Mouse (Mus musculus): ENCODE measurements around the gene Trp53rkb. TPM values are rescaled to one million over a fixed set of nuclear protein-coding genes. Genes with fewer than 3 reads are reported as not detected.

Gene Trp53rkb
- total and polyA plus RNA-seq, 3 experiments, result 7.0 to 9.1 (median 7.1) TPM

DNA sequence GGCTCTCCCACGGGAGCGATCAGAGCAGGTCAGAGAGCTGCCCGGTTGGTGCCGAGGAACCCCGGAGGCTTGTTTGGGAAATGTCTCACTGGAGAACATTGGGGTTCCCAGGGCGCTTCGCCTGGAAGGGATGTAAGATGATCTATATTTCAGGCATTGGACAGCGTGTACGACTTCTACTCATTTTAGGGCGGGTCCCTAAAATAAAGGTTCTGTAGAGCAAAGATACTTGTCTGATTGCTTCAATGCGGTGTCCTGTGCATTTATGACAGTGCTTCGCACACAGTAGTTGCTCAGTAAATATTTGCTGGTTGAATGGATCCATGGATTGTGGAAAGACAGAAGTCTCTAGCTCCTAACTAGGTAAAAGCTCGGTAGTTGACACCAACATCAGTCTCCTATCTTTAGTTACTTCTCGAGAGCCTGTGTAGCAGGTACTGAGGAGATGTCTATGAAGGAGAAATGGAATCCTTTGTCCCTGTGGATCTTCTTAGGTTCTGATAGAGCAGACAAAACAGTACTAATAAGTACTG is 13.9 kb downstream of the Trp53rkb start:
- no peak overlapping the region for H3K27ac ChIP-seq (ENCODE audit: insufficient read depth, low read depth)
- in situ Hi-C loops (cut with MboI; ENCODE audit: low pct_ligation_motif_present, low pct_unique_long_range_greater_than_20kb, low sequenced_read_pairs), result no loop called here
- no peak for DNase-seq (ENCODE audit: extremely low read depth)

DNA sequence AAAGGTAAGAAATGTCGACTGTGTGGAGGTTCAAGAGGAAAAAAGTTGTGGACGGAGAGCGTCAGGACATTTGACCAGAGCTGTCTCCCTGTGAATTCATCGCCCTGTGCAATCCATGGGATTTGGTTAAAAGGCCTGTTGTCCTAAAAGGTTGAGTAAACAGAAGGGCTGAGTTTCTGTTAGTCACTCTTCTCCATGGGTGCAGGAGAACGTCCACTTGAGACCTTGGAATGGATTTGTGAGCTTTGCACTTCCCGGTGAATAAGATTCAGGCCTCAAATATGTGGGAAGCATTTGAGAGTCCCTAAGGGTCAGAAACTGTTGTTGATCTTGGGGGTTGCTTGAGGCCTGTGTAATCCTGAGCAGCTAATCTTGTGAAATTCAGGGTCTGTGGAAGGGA is 14.5 kb downstream of the Trp53rkb start:
- peak overlapping the region; percentile 76 for H3K4me2 ChIP-seq (ENCODE audit: insufficient read depth, low read depth, poor library complexity, severe bottlenecking)
- dilution Hi-C loops (cut with MboI; ENCODE audit: extremely low pct_ligation_motif_present, extremely low pct_unique_long_range_greater_than_20kb, low sequenced_read_pairs) (no loop called here), in situ Hi-C loops (cut with MboI; ENCODE audit: low pct_ligation_motif_present, low pct_unique_long_range_greater_than_20kb, low sequenced_read_pairs) (no loop called here)
- peaks cover 0 to 12% of the 10 kb centered on the region in 2 experiments for H3K36me3 ChIP-seq (replicated peaks in 1 of 2; ENCODE audit: control insufficient read depth in 1 of 2, insufficient read depth in 1 of 2, low read length in 1 of 2)
- no peak overlapping the region for H3K27ac ChIP-seq (ENCODE audit: insufficient read depth, low read depth)
- peak overlapping the region; percentile 85; the same call in 1 of the 2 replicates for H3K9ac ChIP-seq (ENCODE audit: insufficient read depth, low read depth)
- H3K4me3 ChIP-seq (replicated peaks in 1 of 3; ENCODE audit: low read depth in 2 of 3, low read length in 2 of 3, poor library complexity in 1 of 3), result peak overlapping the region in 2 of 3 experiments; percentile 1 to 93
- H3K9me3 ChIP-seq (replicated peaks; ENCODE audit: low read length), result peaks cover 4% of the 10 kb centered on the region
- H3K79me2 ChIP-seq (replicated peaks; ENCODE audit: control insufficient read depth, extremely low read depth, insufficient read depth, poor library complexity, severe bottlenecking), result peaks cover 9% of the 10 kb centered on the region; the same call in 1 of the 2 replicates
- peaks cover 12 to 54% of the 10 kb centered on the region in 2 experiments for H3K4me1 ChIP-seq (ENCODE audit: control insufficient read depth in 1 of 2, insufficient read depth in 2 of 2)
- no peak for TF ChIP-seq SIN3A (IDR thresholded peaks at IDR 0.05; ENCODE audit: low read length)
- TF ChIP-seq RAD21 (IDR thresholded peaks at IDR 0.05; ENCODE audit: low read depth, low read length), result no peak
- TF ChIP-seq ETS1 (conservative IDR thresholded peaks at IDR 0.05; ENCODE audit: low read depth, low read length), result no peak
- no peak for DNase-seq (ENCODE audit: extremely low read depth)
- no peaks in the 10 kb centered on the region for H3K27me3 ChIP-seq (replicated peaks)

More for the DNA sequence above, 13.9 kb downstream of the Trp53rkb start:
- Histone ChIP-seq H3K9me3 (replicated peaks; ENCODE audit: low read length) (peaks cover 3% of the 10 kb centered on the region), H3K27me3 (replicated peaks) (no peaks in the 10 kb centered on the region), H3K9ac (ENCODE audit: insufficient read depth, low read depth) (peak overlapping the region; percentile 85), H3K79me2 (replicated peaks; ENCODE audit: control insufficient read depth, extremely low read depth, insufficient read depth, poor library complexity, severe bottlenecking) (peaks cover 9% of the 10 kb centered on the region; the same call in 1 of the 2 replicates), H3K4me3 (replicated peaks in 1 of 3; ENCODE audit: low read depth in 2 of 3, low read length in 2 of 3, poor library complexity in 1 of 3) (peak overlapping the region; percentile 76 to 93 (median 80)), H3K4me1 (ENCODE audit: control insufficient read depth in 1 of 2, insufficient read depth in 2 of 2) (peaks cover 14 to 59% of the 10 kb centered on the region in 2 experiments), H3K4me2 (ENCODE audit: insufficient read depth, low read depth, poor library complexity, severe bottlenecking) (peak overlapping the region; percentile 76), H3K36me3 (replicated peaks in 1 of 2; ENCODE audit: control insufficient read depth in 1 of 2, insufficient read depth in 1 of 2, low read length in 1 of 2) (peaks cover 0 to 9% of the 10 kb centered on the region in 2 experiments)
- dilution Hi-C loops (cut with MboI; ENCODE audit: extremely low pct_ligation_motif_present, extremely low pct_unique_long_range_greater_than_20kb, low sequenced_read_pairs), result no loop called here
- no peak for TF ChIP-seq BHLHE40 (IDR thresholded peaks at IDR 0.05; ENCODE audit: low read depth, low read length)
- no peak for TF ChIP-seq POLR2AphosphoS2 (IDR thresholded peaks at IDR 0.05; ENCODE audit: low read depth, low read length)
- TF ChIP-seq RCOR1 (conservative IDR thresholded peaks at IDR 0.05; ENCODE audit: low read depth, low read length), result no peak
- no peak for TF ChIP-seq EP300 (IDR thresholded peaks at IDR 0.05; ENCODE audit: low read length)

DNA sequence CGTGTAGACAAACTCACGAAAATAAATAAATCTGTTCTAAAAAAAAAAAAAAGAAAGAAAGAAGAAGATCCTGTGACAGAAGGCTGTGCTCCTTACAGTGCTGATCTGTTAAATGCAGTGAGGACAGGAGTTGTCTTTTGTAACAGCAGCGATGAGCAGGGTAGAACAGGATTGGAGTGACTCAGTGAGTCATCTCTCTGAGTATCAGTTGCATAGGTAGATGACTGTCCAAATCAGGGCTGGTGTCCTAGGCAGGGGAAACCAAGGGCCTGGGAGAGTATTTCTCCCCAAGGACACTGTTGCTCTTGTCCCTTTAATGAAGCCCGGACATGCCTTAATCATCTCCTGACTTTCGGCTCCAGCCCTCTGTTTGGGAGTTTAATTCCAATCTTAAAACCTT is 17.2 kb downstream of the Trp53rkb start:
- peaks cover 9% of the 10 kb centered on the region; the same call in 1 of the 2 replicates for H3K79me2 ChIP-seq (replicated peaks; ENCODE audit: control insufficient read depth, extremely low read depth, insufficient read depth, poor library complexity, severe bottlenecking)
- H3K36me3 ChIP-seq (replicated peaks in 1 of 2; ENCODE audit: control insufficient read depth in 1 of 2, insufficient read depth in 1 of 2, low read length in 1 of 2), result peaks cover 0 to 14% of the 10 kb centered on the region in 2 experiments
- H3K9ac ChIP-seq (ENCODE audit: insufficient read depth, low read depth), result no peak overlapping the region
- H3K27me3 ChIP-seq (replicated peaks), result no peaks in the 10 kb centered on the region
- peaks cover 0 to 27% of the 10 kb centered on the region in 2 experiments; a peak in 3 of 4 replicates for H3K4me1 ChIP-seq (ENCODE audit: control insufficient read depth in 1 of 2, insufficient read depth in 2 of 2)
- peaks cover 6% of the 10 kb centered on the region for H3K9me3 ChIP-seq (replicated peaks; ENCODE audit: low read length)
- no peak overlapping the region for H3K27ac ChIP-seq (ENCODE audit: insufficient read depth, low read depth)
- H3K4me3 ChIP-seq (replicated peaks in 1 of 3; ENCODE audit: low read depth in 2 of 3, low read length in 2 of 3, poor library complexity in 1 of 3), result no peak overlapping the region
- H3K4me2 ChIP-seq (ENCODE audit: insufficient read depth, low read depth, poor library complexity, severe bottlenecking), result no peak overlapping the region
- TF ChIP-seq JUND (conservative IDR thresholded peaks at IDR 0.05; ENCODE audit: low read depth, low read length) (no peak), USF2 (conservative IDR thresholded peaks at IDR 0.05; ENCODE audit: low read depth, low read length) (no peak), CHD2 (IDR thresholded peaks at IDR 0.05; ENCODE audit: low read length) (no peak), ZMIZ1 (IDR thresholded peaks at IDR 0.05; ENCODE audit: low read depth, low read length) (no peak), IRF4 (IDR thresholded peaks at IDR 0.05; ENCODE audit: low read depth, low read length) (no peak), ZKSCAN1 (IDR thresholded peaks at IDR 0.05; ENCODE audit: borderline replicate concordance, low read depth, low read length) (no peak), MYC (IDR thresholded peaks at IDR 0.05; ENCODE audit: low read depth, low read length) (no peak), E2F4 (IDR thresholded peaks at IDR 0.05; ENCODE audit: insufficient replicate concordance, low read depth, low read length) (no peak), USF1 (IDR thresholded peaks at IDR 0.05; ENCODE audit: low read depth, low read length) (no peak)
- DNase-seq (ENCODE audit: extremely low read depth), result no peak
- dilution Hi-C loops (cut with MboI; ENCODE audit: extremely low pct_ligation_motif_present, extremely low pct_unique_long_range_greater_than_20kb, low sequenced_read_pairs), result no loop called here
- in situ Hi-C loops (cut with MboI; ENCODE audit: low pct_ligation_motif_present, low pct_unique_long_range_greater_than_20kb, low sequenced_read_pairs), result no loop called here

All from CH12.LX (cell line).